In genomic region chr4:47818371-47819159, GRCm38 (mm10) we compare ENCODE assay signal across 16 mouse cellular contexts.
DNase-seq lines count a peak whose midpoint lies in the region; ATAC-seq lines count a peak whose summit lies in the region.
"Had no signal": no experiment of that assay in that cellular context is flagged by ENCODE, and none has a peak within 500 bp of the region (broad histone marks: within the 10 kb centered on the region; RNA-seq: fewer than 3 reads in every experiment).

No protein-coding gene starts in this region.

- no peaks in the 10 kb centered on the region for H3K27me3 ChIP-seq in forebrain, embryonic 14.5 days (replicated peaks; ENCODE audit: control insufficient read depth, insufficient read depth, low read length)
- H3K27me3 ChIP-seq in forebrain, embryonic 10.5 days (ENCODE audit: poor library complexity, severe bottlenecking), result no peaks in the 10 kb centered on the region
- no peaks in the 10 kb centered on the region for H3K27me3 ChIP-seq in hindbrain, embryonic 14.5 days (ENCODE audit: control insufficient read depth, insufficient read depth, low read length)
- H3K27me3 ChIP-seq: embryonic facial prominence, embryonic 13.5 days; hindbrain, embryonic 15.5 days; limb, embryonic 13.5 days; midbrain, embryonic 15.5 days had no signal

- no peak overlapping the region for H3K27ac ChIP-seq in forebrain, embryonic 14.5 days (ENCODE audit: low read depth, low read length)
- H3K27ac ChIP-seq in forebrain, embryonic 10.5 days, result no peak overlapping the region
- H3K27ac ChIP-seq in hindbrain, embryonic 14.5 days, result no peak overlapping the region
- H3K27ac ChIP-seq: embryonic facial prominence, embryonic 13.5 days; hindbrain, embryonic 15.5 days; layer of hippocampus, adult 2 months; limb, embryonic 13.5 days; midbrain, embryonic 15.5 days had no signal

- peak; percentile 58; the same call in 1 of the 2 replicates for ATAC-seq in forebrain, embryonic 14.5 days
- ATAC-seq in hindbrain, embryonic 14.5 days (ENCODE audit: low FRiP score), result no peak
- ATAC-seq: midbrain, embryonic 15.5 days had no signal

- H3K4me3 ChIP-seq in forebrain, embryonic 14.5 days (ENCODE audit: low read depth, low read length), result no peak overlapping the region
- no peak overlapping the region for H3K4me3 ChIP-seq in forebrain, embryonic 10.5 days
- H3K4me3 ChIP-seq in hindbrain, embryonic 14.5 days (replicated peaks; ENCODE audit: low read length), result no peak overlapping the region
- H3K4me3 ChIP-seq: embryonic facial prominence, embryonic 13.5 days; hindbrain, embryonic 15.5 days; layer of hippocampus, adult 2 months; limb, embryonic 13.5 days; midbrain, embryonic 15.5 days had no signal

- whole genome bisulfite sequencing in forebrain, embryonic 14.5 days, result 88% methylated on average over 18 of the region's 18 CpGs
- WGBS in forebrain, embryonic 10.5 days, result 95% methylated on average over 18 of the region's 18 CpGs
- 95% methylated on average over 18 of the region's 18 CpGs for WGBS in hindbrain, embryonic 14.5 days

- no peaks in the 10 kb centered on the region for H3K4me1 ChIP-seq in forebrain, embryonic 14.5 days (ENCODE audit: control insufficient read depth, insufficient read depth, low read length)
- no peaks in the 10 kb centered on the region for H3K4me1 ChIP-seq in forebrain, embryonic 10.5 days
- no peaks in the 10 kb centered on the region for H3K4me1 ChIP-seq in hindbrain, embryonic 14.5 days (replicated peaks; ENCODE audit: control insufficient read depth, insufficient read depth, low read length)
- H3K4me1 ChIP-seq: hindbrain, embryonic 15.5 days; limb, embryonic 13.5 days; midbrain, embryonic 15.5 days had no signal

- H3K4me2 ChIP-seq in forebrain, embryonic 14.5 days (ENCODE audit: low read length), result no peak overlapping the region
- no peak overlapping the region for H3K4me2 ChIP-seq in hindbrain, embryonic 14.5 days (replicated peaks)
- H3K4me2 ChIP-seq: embryonic facial prominence, embryonic 13.5 days; hindbrain, embryonic 15.5 days; limb, embryonic 13.5 days; midbrain, embryonic 15.5 days had no signal

- peak; percentile 72 for DNase-seq in forebrain, embryonic 14.5 days (ENCODE audit: low spot score)
- no peak for DNase-seq in forebrain, embryonic 10.5 days (ENCODE audit: extremely low spot score, low spot score)
- DNase-seq in spleen, adult 12 weeks (ENCODE audit: low spot score), result peak; percentile 1
- no peak for DNase-seq in spleen, postnatal 10 days (ENCODE audit: low spot score in 2 of 2)
- peak; percentile 29 to 43 for DNase-seq in left cerebral cortex, adult 18-20 months (ENCODE audit: low spot score in 2 of 2)
- DNase-seq in telencephalon, adult 2 months (ENCODE audit: low read depth, low spot score), result peak; percentile 70
- no peak for DNase-seq in hindbrain, embryonic 14.5 days (ENCODE audit: low spot score)
- no peak for DNase-seq in urinary bladder, postnatal 4 days (ENCODE audit: low spot score in 2 of 2)
- DNase-seq: adrenal gland, postnatal 14 days; kidney, adult 2 months had no signal

- no peak overlapping the region for H3K9ac ChIP-seq in forebrain, embryonic 14.5 days (ENCODE audit: low read length)
- no peak overlapping the region for H3K9ac ChIP-seq in hindbrain, embryonic 14.5 days
- H3K9ac ChIP-seq: embryonic facial prominence, embryonic 13.5 days; hindbrain, embryonic 15.5 days; limb, embryonic 13.5 days; midbrain, embryonic 15.5 days had no signal

- H3K9me3 ChIP-seq in forebrain, embryonic 14.5 days (replicated peaks; ENCODE audit: control insufficient read depth, low read length), result no peaks in the 10 kb centered on the region
- H3K9me3 ChIP-seq in forebrain, embryonic 10.5 days, result no peaks in the 10 kb centered on the region
- no peaks in the 10 kb centered on the region for H3K9me3 ChIP-seq in hindbrain, embryonic 14.5 days (ENCODE audit: control insufficient read depth, low read length)
- H3K9me3 ChIP-seq: embryonic facial prominence, embryonic 13.5 days; G1E; hindbrain, embryonic 15.5 days; limb, embryonic 13.5 days; midbrain, embryonic 15.5 days had no signal

- no peaks in the 10 kb centered on the region for H3K36me3 ChIP-seq in forebrain, embryonic 14.5 days (ENCODE audit: control insufficient read depth, insufficient read depth, low read length)
- H3K36me3 ChIP-seq in forebrain, embryonic 10.5 days (replicated peaks), result no peaks in the 10 kb centered on the region
- no peaks in the 10 kb centered on the region for H3K36me3 ChIP-seq in hindbrain, embryonic 14.5 days (replicated peaks; ENCODE audit: control insufficient read depth, insufficient read depth)
- H3K36me3 ChIP-seq: embryonic facial prominence, embryonic 13.5 days; G1E; hindbrain, embryonic 15.5 days; limb, embryonic 13.5 days; midbrain, embryonic 15.5 days had no signal

Comparison
In these comparisons a context has a peak if more than half of its experiments do, and no peak if none do; other contexts are left out.
1. DNase-seq: peak in forebrain, embryonic 14.5 days (single experiment), spleen, adult 12 weeks (single experiment), left cerebral cortex, adult 18-20 months (2 of 2) and telencephalon, adult 2 months (single experiment); none in forebrain, embryonic 10.5 days (single experiment), spleen, postnatal 10 days (0 of 2), hindbrain, embryonic 14.5 days (single experiment) and urinary bladder, postnatal 4 days (0 of 2).